Mouse (Mus musculus) erythroblast, adult 5-6 weeks (primary cell): ENCODE measurements around the gene Map2. TPM values are rescaled to one million over a fixed set of nuclear protein-coding genes. Genes with fewer than 3 reads are reported as not detected.

ENCODE experiments used
- ATAC-seq: replicated peaks from 2 replicates; pipeline ENCODE4 v1.8.0; 2016; ENCODE audit warnings: moderate number of reproducible peaks, mild to moderate bottlenecking, moderate TSS enrichment, inconsistent platforms; ENCODE audit not compliant: poor library complexity, low FRiP score, severe bottlenecking
- total RNA-seq, 2 experiments: library from RNA; stranded (forward) in 1 of 2; stranded (reverse) in 1 of 2; fragments of 150-400 nt in 1 of 2; fragments of 200-764, 138-1000 nt in 1 of 2; gene quantifications; 2 replicates each; pipeline versions ENCODE4 v1.2.3 to v1.2.4; 2015 to 2017; ENCODE audit warnings: low replicate concordance in 2 of 2

The Map2 gene
- total RNA-seq, 2 experiments from 2014 or later: not detected

- no peak for ATAC-seq
Observed at GRCm38 (mm10) chr1:66282447-66282846, 107.4 kb downstream of the Map2 start.

GRCm38 (mm10) chr1:66288987-66289386 is 113.9 kb downstream of the Map2 start:
- ATAC-seq: no peak

- ATAC-seq: no peak
Observed at GRCm38 (mm10) chr1:66292121-66292881, 117.2 kb downstream of the Map2 start.

GRCm38 (mm10) chr1:66299376-66299775 is 124.3 kb downstream of the Map2 start:
- ATAC-seq: no peak

- no peak for ATAC-seq
Observed at GRCm38 (mm10) chr1:66320378-66321135, 145.5 kb downstream of the Map2 start.

- ATAC-seq: no peak
Observed at GRCm38 (mm10) chr1:66321136-66321502, 146.0 kb downstream of the Map2 start.

GRCm38 (mm10) chr1:66321631-66322142 is 146.6 kb downstream of the Map2 start:
- no peak for ATAC-seq

GRCm38 (mm10) chr1:66323461-66323860 is 148.4 kb downstream of the Map2 start:
- no peak for ATAC-seq

GRCm38 (mm10) chr1:66324951-66325350 is 149.9 kb downstream of the Map2 start:
- ATAC-seq: no peak

GRCm38 (mm10) chr1:66328996-66329395 is 153.9 kb downstream of the Map2 start:
- ATAC-seq: no peak

GRCm38 (mm10) chr1:66329534-66329933 is 154.5 kb downstream of the Map2 start:
- no peak for ATAC-seq

GRCm38 (mm10) chr1:66335724-66336284 is 160.7 kb downstream of the Map2 start:
- no peak for ATAC-seq

GRCm38 (mm10) chr1:66339213-66339612 is 164.1 kb downstream of the Map2 start:
- no peak for ATAC-seq

- no peak for ATAC-seq
Observed at GRCm38 (mm10) chr1:66348404-66349165, 173.5 kb downstream of the Map2 start.

- no peak for ATAC-seq
Observed at GRCm38 (mm10) chr1:66349166-66349835, 174.2 kb downstream of the Map2 start.

GRCm38 (mm10) chr1:66351366-66351765 is 176.3 kb downstream of the Map2 start:
- no peak for ATAC-seq

- ATAC-seq: no peak
Observed at GRCm38 (mm10) chr1:66361799-66362198, 186.7 kb downstream of the Map2 start.

- ATAC-seq: no peak
Observed at GRCm38 (mm10) chr1:66363285-66363684, 188.2 kb downstream of the Map2 start.

GRCm38 (mm10) chr1:66364386-66364785 is 189.3 kb downstream of the Map2 start:
- ATAC-seq: no peak
